Mouse (Mus musculus): ENCODE results near the gene Zfp574.

The Zfp574 gene

GRCm38 (mm10) chr7:25072716-25073390, 486 bp downstream of the Zfp574 start:
- peak; percentile 49 for DNase-seq (ENCODE audit: low read depth)

GRCm38 (mm10) chr7:25073924-25074323, 1.6 kb downstream of the Zfp574 start:
- DNase-seq (ENCODE audit: low read depth), result no peak

- DNase-seq (ENCODE audit: low read depth), result no peak
Observed at GRCm38 (mm10) chr7:25076296-25076662, 3.9 kb downstream of the Zfp574 start.

- peak; percentile 98 for DNase-seq (ENCODE audit: low read depth)
Observed at GRCm38 (mm10) chr7:25076663-25077413, 4.5 kb downstream of the Zfp574 start.

GRCm38 (mm10) chr7:25077414-25077755, 5.0 kb downstream of the Zfp574 start:
- no peak for DNase-seq (ENCODE audit: low read depth)

- no peak for DNase-seq (ENCODE audit: low read depth)
Observed at GRCm38 (mm10) chr7:25079496-25080026, 7.2 kb downstream of the Zfp574 start.

- no peak for DNase-seq (ENCODE audit: low read depth)
Observed at GRCm38 (mm10) chr7:25080431-25080830, 8.1 kb downstream of the Zfp574 start.

- peak; percentile 86 for DNase-seq (ENCODE audit: low read depth)
Observed at GRCm38 (mm10) chr7:25082510-25082909, 10.1 kb downstream of the Zfp574 start.

GRCm38 (mm10) chr7:25084621-25085020, 12.3 kb downstream of the Zfp574 start:
- no peak for DNase-seq (ENCODE audit: low read depth)

- DNase-seq (ENCODE audit: low read depth), result peak; percentile 68
Observed at GRCm38 (mm10) chr7:25086656-25087055, 14.3 kb downstream of the Zfp574 start.

GRCm38 (mm10) chr7:25087256-25087912, 15.0 kb downstream of the Zfp574 start:
- DNase-seq (ENCODE audit: low read depth), result peak; percentile 54

- DNase-seq (ENCODE audit: low read depth), result peak; percentile 87
Observed at GRCm38 (mm10) chr7:25087972-25088371, 15.6 kb downstream of the Zfp574 start.

GRCm38 (mm10) chr7:25088531-25088930, 16.2 kb downstream of the Zfp574 start:
- DNase-seq (ENCODE audit: low read depth), result peak; percentile 64

- peak; percentile 68 for DNase-seq (ENCODE audit: low read depth)
Observed at GRCm38 (mm10) chr7:25088968-25089367, 16.6 kb downstream of the Zfp574 start.

GRCm38 (mm10) chr7:25089875-25090274, 17.5 kb downstream of the Zfp574 start:
- DNase-seq (ENCODE audit: low read depth), result peak; percentile 16

- DNase-seq (ENCODE audit: low read depth), result no peak
Observed at GRCm38 (mm10) chr7:25098169-25098568, 25.8 kb downstream of the Zfp574 start.

- no peak for DNase-seq (ENCODE audit: low read depth)
Observed at GRCm38 (mm10) chr7:25099581-25099980, 27.2 kb downstream of the Zfp574 start.

GRCm38 (mm10) chr7:25105411-25106160, 33.2 kb downstream of the Zfp574 start:
- DNase-seq (ENCODE audit: low read depth), result peak; percentile 96

- DNase-seq (ENCODE audit: low read depth), result peak; percentile 58
Observed at GRCm38 (mm10) chr7:25106790-25107502, 34.6 kb downstream of the Zfp574 start.

GRCm38 (mm10) chr7:25109355-25109754, 37.0 kb downstream of the Zfp574 start:
- peak; percentile 51 for DNase-seq (ENCODE audit: low read depth)

GRCm38 (mm10) chr7:25110336-25110735, 38.0 kb downstream of the Zfp574 start:
- no peak for DNase-seq (ENCODE audit: low read depth)

Measured in induced T-regulatory cell, adult 2 months (primary cell).